Mouse (Mus musculus) forebrain, postnatal 0 days (tissue): ENCODE data around the gene Arrdc4. TPM values are rescaled to one million over a fixed set of nuclear protein-coding genes. Genes with fewer than 3 reads are reported as not detected.

Experiments
- ATAC-seq: fragments of 200-750 bp; cut with Nextera tagmentation; 2 replicates; pipeline ENCODE4 v1.8.0; 2017; ENCODE audit warnings: mild to moderate bottlenecking, moderate library complexity
- DNase-seq: peaks from one replicate; pipeline ENCODE4 v3.0.0-alpha.2; 2015
- H3K27ac ChIP-seq: fragments of 300-500 bp; sonication (generic); 2 replicates; pipeline ENCODE4 v1.5.1; 2014; ENCODE audit warnings: low read depth, mild to moderate bottlenecking, antibody characterized with exemption, low read length, moderate library complexity, mixed read lengths
- H3K27me3 ChIP-seq: fragments of 300-500 bp; sonication (generic); 2 replicates; pipeline ENCODE4 v1.6.1; 2014; ENCODE audit warnings: mild to moderate bottlenecking, low read length, mixed read lengths; ENCODE audit not compliant: insufficient read depth
- H3K36me3 ChIP-seq: fragments of 300-500 bp; sonication (generic); 2 replicates; pipeline ENCODE4 v1.6.1; 2014; ENCODE audit warnings: mild to moderate bottlenecking, moderate library complexity; ENCODE audit not compliant: insufficient read depth
- H3K4me1 ChIP-seq: fragments of 300-500 bp; sonication (generic); 2 replicates; pipeline ENCODE4 v1.6.1; 2014; ENCODE audit warnings: antibody characterized with exemption; ENCODE audit not compliant: insufficient read depth
- H3K4me2 ChIP-seq: fragments of 300-500 bp; sonication (generic); 2 replicates; pipeline ENCODE4 v1.6.1; 2014; ENCODE audit warnings: low read depth, mild to moderate bottlenecking, moderate library complexity
- H3K4me3 ChIP-seq: fragments of 300-500 bp; sonication (generic); 2 replicates; pipeline ENCODE4 v1.5.1; 2014; ENCODE audit warnings: low read depth, low read length, mixed read lengths
- H3K9ac ChIP-seq: fragments of 300-500 bp; sonication (generic); 2 replicates; pipeline ENCODE4 v1.6.1; 2014; ENCODE audit warnings: mild to moderate bottlenecking
- H3K9me3 ChIP-seq: fragments of 300-500 bp; sonication (generic); 2 replicates; pipeline ENCODE4 v1.6.1; 2016; ENCODE audit warnings: low read length
- CTCF ChIP-seq: sonication (generic); IDR thresholded peaks from 2 replicates; pipeline ENCODE4 v1.5.1; 2016; ENCODE audit warnings: antibody characterized with exemption, control low read depth, low read depth
- whole genome bisulfite sequencing: fragments of 180-500 bp; shearing (Covaris S2); extraction: QIAGEN DNeasy Blood & Tissue Kit; methylation state at CpG from one replicate; pipeline ENCODE4 v1.1.7; 2014; 5-methylcytosine and 5-hydroxymethylcytosine counted together
- polyA plus RNA-seq: library from polyadenylated mRNA; unstranded; fragments of >200 nt; fragmentation: Nextera tagmentation; extraction: Ambion mirVana; gene quantifications from 2 replicates; pipeline ENCODE4 v1.2.1, GENCODE M21; 2015
- total RNA-seq: library from RNA; depleted of rRNA; stranded (reverse); fragments of >200 nt; gene quantifications from 2 replicates; pipeline ENCODE4 v1.2.3, GENCODE M21; 2014

Arrdc4 gene
- total and polyA plus RNA-seq, 2 experiments from 2014 or later = 54.0 to 58.3 TPM

DNA sequence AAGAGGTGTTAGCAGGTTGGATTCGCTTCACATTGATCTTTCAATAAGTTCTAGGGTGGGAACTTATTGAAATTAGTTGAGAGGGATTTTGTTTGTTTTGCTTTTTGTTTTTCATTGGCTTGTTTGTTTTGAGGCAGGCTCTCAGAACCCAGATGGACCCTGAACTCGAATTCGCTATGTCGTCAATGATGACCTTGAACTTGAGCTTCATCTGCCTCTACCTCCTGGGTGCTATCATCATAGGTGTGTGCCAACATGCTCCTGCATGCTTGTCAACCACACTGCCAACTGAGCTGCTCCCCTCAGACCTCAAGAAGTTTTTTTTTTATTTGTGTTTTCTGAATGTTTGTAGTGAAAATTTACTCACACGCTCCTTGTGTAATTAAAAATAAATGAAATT, 52.6 kb downstream of the Arrdc4 start:
- TF ChIP-seq CTCF = no peak

GRCm38 (mm10) chr7:68692731-68693130, 56.3 kb downstream of the Arrdc4 start:
- Histone ChIP-seq H3K4me2 (no peak overlapping the region), H3K4me3 (no peak overlapping the region), H3K27ac (no peak overlapping the region), H3K36me3 (no peaks in the 10 kb centered on the region), H3K9me3 (no peaks in the 10 kb centered on the region), H3K27me3 (no peaks in the 10 kb centered on the region), H3K4me1 (no peaks in the 10 kb centered on the region), H3K9ac (no peak overlapping the region)
- no peak for ATAC-seq
- no peak for TF ChIP-seq CTCF
- whole genome bisulfite sequencing = 57% methylated on average over 4 of the region's 4 CpGs
- DNase-seq = no peak

More for the DNA sequence above, 52.6 kb downstream of the Arrdc4 start:
- no peak overlapping the region for H3K27ac ChIP-seq
- H3K36me3 ChIP-seq = no peaks in the 10 kb centered on the region
- no peak for ATAC-seq
- DNase-seq = no peak
- no peak overlapping the region for H3K9ac ChIP-seq
- 76% methylated on average over 5 of the region's 5 CpGs for WGBS
- no peaks in the 10 kb centered on the region for H3K4me1 ChIP-seq
- H3K27me3 ChIP-seq = no peaks in the 10 kb centered on the region
- H3K4me2 ChIP-seq = no peak overlapping the region
- no peaks in the 10 kb centered on the region for H3K9me3 ChIP-seq
- no peak overlapping the region for H3K4me3 ChIP-seq

GRCm38 (mm10) chr7:68691454-68691853, 57.6 kb downstream of the Arrdc4 start:
- ATAC-seq = no peak
- Histone ChIP-seq H3K4me1 (no peaks in the 10 kb centered on the region), H3K4me2 (no peak overlapping the region), H3K36me3 (no peaks in the 10 kb centered on the region), H3K9ac (no peak overlapping the region), H3K27ac (no peak overlapping the region), H3K9me3 (no peaks in the 10 kb centered on the region), H3K4me3 (no peak overlapping the region), H3K27me3 (no peaks in the 10 kb centered on the region)
- no peak for TF ChIP-seq CTCF
- 88% methylated on average over 1 of the region's 1 CpGs for WGBS
- DNase-seq = no peak

- no peak overlapping the region for H3K4me3 ChIP-seq
- 32% methylated on average over 4 of the region's 4 CpGs for WGBS
- ATAC-seq (no peak), DNase-seq (no peak)
- no peaks in the 10 kb centered on the region for H3K9me3 ChIP-seq
- H3K4me2 ChIP-seq = no peak overlapping the region
- H3K27me3 ChIP-seq = no peaks in the 10 kb centered on the region
- no peaks in the 10 kb centered on the region for H3K4me1 ChIP-seq
- no peak overlapping the region for H3K9ac ChIP-seq
- TF ChIP-seq CTCF = no peak
- H3K27ac ChIP-seq = no peak overlapping the region
- no peaks in the 10 kb centered on the region for H3K36me3 ChIP-seq
These were observed 61.9 kb downstream of the Arrdc4 start for GRCm38 (mm10) chr7:68687140-68687611.
